Comparison of ENCODE assay signal across 17 mouse cellular contexts in genomic region chr13:47974756-47975515, GRCm38 (mm10).
DNase-seq lines count a peak whose midpoint lies in the region; ATAC-seq lines count a peak whose summit lies in the region.
"Had no signal": no experiment of that assay in that cellular context is flagged by ENCODE, and none has a peak within 500 bp of the region (broad histone marks: within the 10 kb centered on the region; RNA-seq: fewer than 3 reads in every experiment).

No protein-coding gene starts in this region.

- no peaks in the 10 kb centered on the region for H3K9me3 ChIP-seq in intestine, embryonic 14.5 days (ENCODE audit: control insufficient read depth, low read length)
- H3K9me3 ChIP-seq in kidney, embryonic 15.5 days (replicated peaks) = no peaks in the 10 kb centered on the region
- H3K9me3 ChIP-seq in midbrain, embryonic 13.5 days = no peaks in the 10 kb centered on the region
- H3K9me3 ChIP-seq: limb, embryonic 10.5 days had no signal

- H3K36me3 ChIP-seq in intestine, embryonic 14.5 days (ENCODE audit: control insufficient read depth, insufficient read depth, low read length) = no peaks in the 10 kb centered on the region
- no peaks in the 10 kb centered on the region for H3K36me3 ChIP-seq in kidney, embryonic 15.5 days
- no peaks in the 10 kb centered on the region for H3K36me3 ChIP-seq in midbrain, embryonic 13.5 days
- H3K36me3 ChIP-seq: limb, embryonic 10.5 days had no signal

- peak; percentile 20 to 27 for DNase-seq in heart, postnatal 10 days
- no peak for DNase-seq in heart, postnatal 25 days (ENCODE audit: low spot score)
- no peak for DNase-seq in intestine, embryonic 14.5 days (ENCODE audit: low spot score)
- DNase-seq in lung, postnatal 14 days = peak; percentile 19
- DNase-seq in c-Kit-positive CD71-positive TER-119-positive erythroid progenitor cells, embryonic 14.5 days (ENCODE audit: low spot score) = no peak
- DNase-seq in spleen, postnatal 36 days (ENCODE audit: low spot score in 2 of 2) = no peak
- DNase-seq: cerebellum, adult 11 months; forebrain, postnatal 0 days; gastrocnemius, postnatal 10 days; layer of hippocampus, adult 9-11 months; thymus, adult 18-20 months had no signal

- 69% methylated on average over 16 of the region's 16 CpGs for WGBS in intestine, embryonic 14.5 days
- 71% methylated on average over 16 of the region's 16 CpGs for WGBS in kidney, embryonic 15.5 days
- 90% methylated on average over 16 of the region's 16 CpGs for WGBS in midbrain, embryonic 13.5 days

- H3K4me2 ChIP-seq in intestine, embryonic 14.5 days (ENCODE audit: low read length) = peak overlapping the region; percentile 22
- peak overlapping the region; percentile 39 for H3K4me2 ChIP-seq in kidney, embryonic 15.5 days
- no peak overlapping the region for H3K4me2 ChIP-seq in midbrain, embryonic 13.5 days (replicated peaks)
- H3K4me2 ChIP-seq: midbrain, embryonic 11.5 days had no signal

- intact Hi-C loops in heart, postnatal 10 days (cut with DNase I) = no loop called here
- intact Hi-C loops in heart, postnatal 25 days (cut with DNase I) = no loop called here

- H3K4me1 ChIP-seq in intestine, embryonic 14.5 days (replicated peaks; ENCODE audit: control insufficient read depth, insufficient read depth, low read length) = peaks cover 4% of the 10 kb centered on the region; the same call in 1 of the 2 replicates
- peaks cover 13% of the 10 kb centered on the region for H3K4me1 ChIP-seq in kidney, embryonic 15.5 days
- H3K4me1 ChIP-seq in midbrain, embryonic 13.5 days (replicated peaks) = no peaks in the 10 kb centered on the region

- no peaks in the 10 kb centered on the region for H3K27me3 ChIP-seq in intestine, embryonic 14.5 days (replicated peaks; ENCODE audit: control insufficient read depth, insufficient read depth, low read length)
- H3K27me3 ChIP-seq in kidney, embryonic 15.5 days = 0 out of 2 replicates have a peak, but pooled peaks cover 7% of the 10 kb centered on the region
- no peaks in the 10 kb centered on the region; the same call in 1 of the 2 replicates for H3K27me3 ChIP-seq in midbrain, embryonic 13.5 days
- H3K27me3 ChIP-seq: CH12.LX had no signal

- no peak for ATAC-seq in intestine, embryonic 14.5 days (replicated peaks; ENCODE audit: low FRiP score, low TSS enrichment, low read depth)
- ATAC-seq in kidney, embryonic 15.5 days (replicated peaks; ENCODE audit: low FRiP score) = no peak; the same call in 1 of the 2 replicates
- no peak for ATAC-seq in midbrain, embryonic 13.5 days
- ATAC-seq: forebrain, postnatal 0 days had no signal

- H3K4me3 ChIP-seq in intestine, embryonic 14.5 days (ENCODE audit: low read depth, low read length) = no peak overlapping the region
- H3K4me3 ChIP-seq in kidney, embryonic 15.5 days (replicated peaks) = no peak overlapping the region
- no peak overlapping the region for H3K4me3 ChIP-seq in midbrain, embryonic 13.5 days (replicated peaks)
- H3K4me3 ChIP-seq: limb, embryonic 10.5 days had no signal

- no peak overlapping the region for H3K9ac ChIP-seq in intestine, embryonic 14.5 days (ENCODE audit: low read length)
- no peak overlapping the region for H3K9ac ChIP-seq in kidney, embryonic 15.5 days
- no peak overlapping the region for H3K9ac ChIP-seq in midbrain, embryonic 13.5 days (replicated peaks)
- H3K9ac ChIP-seq: forebrain, postnatal 0 days; liver, embryonic 14.5 days had no signal

- H3K27ac ChIP-seq in intestine, embryonic 14.5 days (ENCODE audit: low read depth) = no peak overlapping the region
- H3K27ac ChIP-seq in kidney, embryonic 15.5 days = no peak overlapping the region
- H3K27ac ChIP-seq in midbrain, embryonic 13.5 days = no peak overlapping the region
- H3K27ac ChIP-seq: limb, embryonic 10.5 days; liver, embryonic 14.5 days had no signal

Comparison
In these comparisons a context has a peak if more than half of its experiments do, and no peak if none do; other contexts are left out.
1. DNase-seq: peak in heart, postnatal 10 days (2 of 2) and lung, postnatal 14 days (single experiment); none in heart, postnatal 25 days (single experiment), intestine, embryonic 14.5 days (single experiment), c-Kit-positive CD71-positive TER-119-positive erythroid progenitor cells, embryonic 14.5 days (single experiment) and spleen, postnatal 36 days (0 of 2).